Mouse (Mus musculus): Measurements from ENCODE around the gene Olfr1180. TPM values are rescaled to one million over a fixed set of nuclear protein-coding genes. Genes with fewer than 3 reads are reported as not detected.
"Not testable (repeated sequence)": the region's sequence is repeated elsewhere in the genome, so short reads cannot be mapped to it uniquely, and the experiment has no call there.

Olfr1180 gene
- not detected in 2 replicates for polyA plus RNA-seq (2012)

DNA sequence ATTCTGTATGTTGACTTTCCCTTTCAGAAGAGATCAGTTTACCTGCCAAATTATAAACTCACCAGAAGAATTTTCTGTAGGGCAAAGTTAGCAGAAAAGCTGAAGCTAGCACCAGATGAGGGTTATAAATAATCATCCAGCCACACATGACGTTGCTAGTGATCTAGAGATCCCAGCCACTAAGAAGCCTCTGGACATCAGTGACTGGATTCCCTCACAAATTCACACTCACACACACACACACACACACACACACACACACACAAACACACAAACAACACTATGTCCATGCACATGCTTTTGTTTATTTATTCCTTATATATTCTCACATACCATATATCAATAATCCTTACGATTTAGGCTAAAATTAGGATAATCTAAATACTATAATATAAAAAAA is at the start of gene Olfr1180:
Gene Olfr1180, minus strand, starts transcription at position 101 of the 400 bp plus-strand sequence.
- no peak for TF ChIP-seq GATA1 (IDR thresholded peaks at IDR 0.05; ENCODE audit: low read length)
- TF ChIP-seq TAL1 (IDR thresholded peaks at IDR 0.05; ENCODE audit: low read length) = no peak
- no peaks in the 10 kb centered on the region for H3K4me1 ChIP-seq (ENCODE audit: control insufficient read depth)

DNA sequence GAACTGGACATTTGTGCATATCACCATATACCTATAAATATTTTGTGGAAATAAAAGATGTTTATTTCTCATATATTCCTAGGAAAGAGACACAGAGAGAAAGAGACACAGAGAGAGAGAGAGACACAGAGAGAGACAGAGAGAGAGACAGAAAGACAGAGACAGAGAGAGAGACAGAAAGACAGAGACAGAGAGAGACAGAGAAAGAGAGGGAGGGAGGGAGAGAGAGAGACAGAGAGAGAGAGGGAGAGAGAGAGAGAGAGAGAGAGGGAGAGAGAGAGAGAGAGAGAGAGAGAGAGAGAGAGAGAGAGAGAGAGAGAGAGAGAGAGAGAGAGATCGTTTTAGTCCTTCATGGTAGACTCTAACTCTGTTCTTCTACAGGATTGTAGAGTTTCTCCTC is 35.6 kb upstream of the Olfr1180 start, which contains the start of gene Olfr1183:
Gene Olfr1183, plus strand, starts transcription at position 301 of the 400 bp plus-strand sequence.
- not testable (repeated sequence) for H3K4me1 ChIP-seq (ENCODE audit: control insufficient read depth); H3K27me3 ChIP-seq (ENCODE audit: control insufficient read depth); H3K4me3 ChIP-seq (replicated peaks); H3K9me3 ChIP-seq (ENCODE audit: control insufficient read depth, low read length); H3K36me3 ChIP-seq (ENCODE audit: control insufficient read depth)

More for the DNA sequence above, at the start of gene Olfr1180:
- Histone ChIP-seq H3K9me3 (ENCODE audit: control insufficient read depth, low read length) (no peaks in the 10 kb centered on the region), H3K36me3 (ENCODE audit: control insufficient read depth) (no peaks in the 10 kb centered on the region), H3K27me3 (ENCODE audit: control insufficient read depth) (no peaks in the 10 kb centered on the region), H3K4me3 (replicated peaks) (no peak within 1 kb of the TSS)

DNA sequence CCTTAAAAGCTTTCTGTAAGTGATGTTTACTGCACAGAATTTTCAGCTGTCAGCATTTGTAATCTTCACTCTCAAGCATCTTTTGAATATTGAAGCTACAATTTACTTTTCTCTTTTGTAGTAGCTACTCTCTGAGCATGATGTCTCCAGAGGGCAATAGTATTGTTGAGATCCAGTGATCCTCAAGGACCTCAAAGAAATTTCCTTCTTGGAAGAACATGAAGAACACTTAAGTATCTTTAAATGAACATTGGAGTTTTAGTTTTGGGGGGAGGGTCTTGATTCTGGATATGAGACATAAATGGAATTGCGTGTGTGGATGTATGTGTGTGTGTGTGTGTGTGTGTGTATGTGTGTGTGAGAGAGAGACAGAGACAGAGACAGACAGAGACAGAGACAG is 30.1 kb upstream of the Olfr1180 start, which contains the start of gene Gm13757:
Gene Gm13757, minus strand, starts transcription at position 101 of the 400 bp plus-strand sequence.
- no peaks in the 10 kb centered on the region for H3K4me1 ChIP-seq (ENCODE audit: control insufficient read depth)
- H3K27me3 ChIP-seq (ENCODE audit: control insufficient read depth) = no peaks in the 10 kb centered on the region
- no peaks in the 10 kb centered on the region for H3K9me3 ChIP-seq (ENCODE audit: control insufficient read depth, low read length)
- TF ChIP-seq TAL1 (IDR thresholded peaks at IDR 0.05; ENCODE audit: low read length) = no peak
- H3K36me3 ChIP-seq (ENCODE audit: control insufficient read depth) = no peaks in the 10 kb centered on the region
- H3K4me3 ChIP-seq (replicated peaks) = no peak within 1 kb of the TSS

DNA sequence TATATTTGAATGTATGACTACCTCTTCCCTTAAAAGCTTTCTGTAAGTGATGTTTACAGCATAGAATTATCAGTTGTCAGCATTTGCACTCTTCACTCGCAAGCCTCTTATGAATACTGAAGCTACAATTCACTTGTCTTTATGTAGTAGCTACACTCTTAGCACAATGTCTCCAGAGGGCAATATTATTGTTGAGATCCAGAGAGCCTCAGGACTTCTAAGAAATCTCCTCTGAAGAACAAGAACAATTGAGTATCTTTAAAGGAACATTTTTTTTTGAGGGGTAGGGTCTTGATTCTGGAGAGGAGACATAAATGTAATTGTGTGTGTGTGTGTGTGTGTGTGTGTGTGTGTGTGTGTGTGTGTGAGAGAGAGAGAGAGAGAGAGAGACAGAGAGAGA is 7.1 kb upstream of the Olfr1180 start, which contains the start of gene Olfr1181:
Gene Olfr1181, minus strand, starts transcription at position 101 of the 400 bp plus-strand sequence.
- Histone ChIP-seq H3K27me3 (ENCODE audit: control insufficient read depth) (no peaks in the 10 kb centered on the region), H3K4me3 (replicated peaks) (no peak within 1 kb of the TSS), H3K4me1 (ENCODE audit: control insufficient read depth) (no peaks in the 10 kb centered on the region), H3K36me3 (ENCODE audit: control insufficient read depth) (no peaks in the 10 kb centered on the region), H3K9me3 (ENCODE audit: control insufficient read depth, low read length) (peaks cover 4% of the 10 kb centered on the region; the same call in 1 of the 2 replicates)
- TF ChIP-seq GATA1 (IDR thresholded peaks at IDR 0.05; ENCODE audit: low read length) (no peak), TAL1 (IDR thresholded peaks at IDR 0.05; ENCODE audit: low read length) (no peak)

DNA sequence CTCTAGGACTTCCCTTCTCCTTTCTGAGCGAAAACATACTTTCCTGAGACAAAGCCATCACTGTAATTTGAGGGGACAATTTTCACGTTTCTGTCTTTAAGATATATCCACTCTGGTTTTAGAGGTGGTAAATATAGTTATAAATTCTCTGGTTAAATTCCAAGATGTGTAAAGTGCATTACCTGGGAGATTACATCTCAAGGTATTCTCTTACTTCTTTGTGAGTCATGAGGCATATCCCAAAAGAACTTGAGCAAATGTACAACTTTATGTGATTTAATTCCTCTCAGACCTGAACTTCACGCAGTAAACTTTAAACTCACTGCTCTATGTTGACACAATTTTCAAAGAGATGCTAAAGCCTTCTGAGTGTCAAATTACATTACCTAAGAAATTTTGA is 12.6 kb downstream of the Olfr1180 start, which contains the start of gene Olfr1179:
Gene Olfr1179, minus strand, starts transcription at position 101 of the 400 bp plus-strand sequence.
- no peaks in the 10 kb centered on the region for H3K4me1 ChIP-seq (ENCODE audit: control insufficient read depth)
- no peaks in the 10 kb centered on the region for H3K36me3 ChIP-seq (ENCODE audit: control insufficient read depth)
- H3K9me3 ChIP-seq (ENCODE audit: control insufficient read depth, low read length) = no peaks in the 10 kb centered on the region; the same call in 1 of the 2 replicates
- H3K27me3 ChIP-seq (ENCODE audit: control insufficient read depth) = no peaks in the 10 kb centered on the region
- no peak within 1 kb of the TSS for H3K4me3 ChIP-seq (replicated peaks)
- TF ChIP-seq TAL1 (IDR thresholded peaks at IDR 0.05; ENCODE audit: low read length) (no peak), GATA1 (IDR thresholded peaks at IDR 0.05; ENCODE audit: low read length) (no peak)

DNA sequence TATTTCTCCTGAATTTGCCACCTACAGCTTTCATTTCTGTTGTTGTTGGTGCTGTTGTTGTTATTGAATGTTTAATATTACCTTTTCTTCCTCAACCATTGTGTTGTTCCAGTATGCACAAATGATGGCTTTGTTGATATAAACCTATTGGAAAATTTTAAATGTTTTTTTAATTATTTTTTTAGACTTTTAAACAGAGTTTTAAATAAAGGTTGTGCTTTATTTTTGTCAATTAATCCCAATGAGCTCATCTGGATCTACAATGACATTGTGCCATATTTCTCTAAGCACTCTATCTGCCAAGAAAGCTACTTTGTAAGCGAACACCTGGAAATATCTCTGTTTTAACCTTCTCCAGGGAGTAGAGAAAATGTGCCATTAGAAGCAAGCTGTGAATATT is 32.2 kb downstream of the Olfr1180 start, which contains the start of gene Olfr1178:
Gene Olfr1178, plus strand, starts transcription at position 301 of the 400 bp plus-strand sequence.
- H3K4me3 ChIP-seq (replicated peaks) = no peak within 1 kb of the TSS
- H3K36me3 ChIP-seq (ENCODE audit: control insufficient read depth) = no peaks in the 10 kb centered on the region
- H3K27me3 ChIP-seq (ENCODE audit: control insufficient read depth) = no peaks in the 10 kb centered on the region
- TF ChIP-seq GATA1 (IDR thresholded peaks at IDR 0.05; ENCODE audit: low read length) = no peak
- H3K4me1 ChIP-seq (ENCODE audit: control insufficient read depth) = no peaks in the 10 kb centered on the region
- 0 out of 2 replicates have a peak, but pooled peaks cover 2% of the 10 kb centered on the region for H3K9me3 ChIP-seq (ENCODE audit: control insufficient read depth, low read length)

Other genes with a start within 250 kb of the Olfr1180 start
- gene Olfr1168, start 237.3 kb downstream of the Olfr1180 start, polyA plus RNA-seq (2012) = not detected in 2 replicates
- gene Olfr1170, start 190.8 kb downstream of the Olfr1180 start, polyA plus RNA-seq (2012) = not detected in 2 replicates
- not detected in 2 replicates for gene Olfr1173, start 139.3 kb downstream of the Olfr1180 start, polyA plus RNA-seq (2012)
- not detected in 2 replicates for gene Olfr1174-ps, start 104.0 kb downstream of the Olfr1180 start, polyA plus RNA-seq (2012)
- not detected in 2 replicates for gene Olfr1175-ps, start 91.9 kb downstream of the Olfr1180 start, polyA plus RNA-seq (2012)
- 0.02 TPM in 1 of 2 replicates, not detected in the other for gene Olfr1176, start 82.4 kb downstream of the Olfr1180 start, polyA plus RNA-seq (2012)
- not detected in 2 replicates for gene Olfr1177-ps, start 72.7 kb downstream of the Olfr1180 start, polyA plus RNA-seq (2012)
- gene Olfr1178, start 32.1 kb downstream of the Olfr1180 start, polyA plus RNA-seq (2012) = not detected in 2 replicates
- not detected in 2 replicates for gene Olfr1179, start 12.7 kb downstream of the Olfr1180 start, polyA plus RNA-seq (2012)
- not detected in 2 replicates for gene Olfr1181, start 7.0 kb upstream of the Olfr1180 start, polyA plus RNA-seq (2012)
- gene Gm13757, start 30.0 kb upstream of the Olfr1180 start, polyA plus RNA-seq (2012) = not detected in 2 replicates
- gene Olfr1183, start 35.7 kb upstream of the Olfr1180 start, polyA plus RNA-seq (2012) = not detected in 2 replicates
- gene Olfr1184, start 64.4 kb upstream of the Olfr1180 start, polyA plus RNA-seq (2012) = 0.01 TPM in 1 of 2 replicates, not detected in the other
- not detected in 2 replicates for gene Olfr1185-ps1, start 74.2 kb upstream of the Olfr1180 start, polyA plus RNA-seq (2012)
- not detected in 2 replicates for gene Olfr1186, start 99.4 kb upstream of the Olfr1180 start, polyA plus RNA-seq (2012)
- not detected in 2 replicates for gene Olfr1188, start 137.8 kb upstream of the Olfr1180 start, polyA plus RNA-seq (2012)
- not detected in 2 replicates for gene Olfr1189, start 167.3 kb upstream of the Olfr1180 start, polyA plus RNA-seq (2012)
- gene Olfr1191-ps1, start 221.4 kb upstream of the Olfr1180 start, polyA plus RNA-seq (2012) = 0.01 TPM in 1 of 2 replicates, not detected in the other
- gene Olfr1192-ps1, start 229.4 kb upstream of the Olfr1180 start, polyA plus RNA-seq (2012) = not detected in 2 replicates